Mouse (Mus musculus) Patski (cell line): ENCODE results near the gene Cep295. TPM values are rescaled to one million over a fixed set of nuclear protein-coding genes. Genes with fewer than 3 reads are reported as not detected.

Source experiments
- ATAC-seq: fragments of 100-300 bp; one replicate; pipeline ENCODE4 v1.8.0; 2021
- CTCF ChIA-PET: fragments of 350-600 bp; sonication (Branson Sonifier 250); formaldehyde crosslinking; loops from one replicate; lab custom pipeline; 2022; ENCODE audit warnings: inconsistent platforms; lab: Charles Lee
- POLR2A ChIA-PET: fragments of 350-600 bp; sonication (Branson Sonifier 250); formaldehyde crosslinking; loops from one replicate; lab custom pipeline; 2022; ENCODE audit warnings: antibody characterized with exemption, inconsistent platforms; lab: Charles Lee
- DNase-seq: peaks from one replicate; pipeline ENCODE4 v3.0.0-alpha.2; 2011; ENCODE audit warnings: low read depth, low spot score
- H3K27me3 ChIP-seq: fragments of 371-371 bp; one replicate; pipeline ENCODE4 v1.5.1; 2021
- CTCF ChIP-seq: fragments of 100-300 bp; IDR thresholded peaks from one replicate; pipeline ENCODE4 v1.5.1; 2021
- in situ Hi-C: fragments of 300-500 bp; cut with MboI; formaldehyde crosslinking; loops from 3 replicates; pipeline ENCODE4 v1.11.1; 2018; ENCODE audit warnings: low pct_unique_long_range_greater_than_20kb, mixed read lengths
- polyA plus RNA-seq: library from polyadenylated mRNA; unstranded; gene quantifications from one replicate; pipeline ENCODE4 v1.2.3, GENCODE M21; 2021

Gene Cep295
- polyA plus RNA-seq, 1 experiment from 2014 or later: 17.3 TPM

DNA sequence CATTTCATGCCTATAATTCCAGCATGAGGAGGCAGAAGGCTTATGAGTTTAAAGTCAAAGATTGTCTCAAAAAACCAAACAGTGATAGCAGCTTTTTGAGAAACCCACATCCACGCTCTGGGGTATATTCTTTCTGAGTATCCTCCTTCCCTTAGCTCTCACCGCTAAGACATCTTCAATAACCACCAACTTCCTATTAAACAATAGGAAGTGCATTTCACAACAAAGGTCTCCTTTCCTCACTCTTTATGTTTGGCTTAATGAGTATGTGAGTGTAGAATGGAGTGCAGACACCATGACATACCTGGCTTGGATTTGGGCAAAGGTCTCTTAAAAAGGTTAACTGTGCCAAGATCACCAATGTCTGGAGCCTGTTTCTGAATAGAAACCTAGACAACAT lies 83.6 kb downstream of the Cep295 start:
- ATAC-seq (no peak), DNase-seq (no peak)
- POLR2A ChIA-PET: no interaction called here
- CTCF ChIA-PET: no interaction called here
- in situ Hi-C loops: no loop called here
- TF ChIP-seq CTCF: no peak
- H3K27me3 ChIP-seq: no peaks in the 10 kb centered on the region

Other genes with a start within 250 kb of the Cep295 start
- gene Hephl1, start 245.7 kb downstream of the Cep295 start, polyA plus RNA-seq: not detected
- 0.03 TPM for gene Vstm5, start 118.7 kb downstream of the Cep295 start, polyA plus RNA-seq
- 46.1 TPM for gene Med17, start 77.9 kb downstream of the Cep295 start, polyA plus RNA-seq
- gene Taf1d, start 51.6 kb downstream of the Cep295 start, polyA plus RNA-seq: 63.1 TPM
- gene 4931406C07Rik, start 51.3 kb downstream of the Cep295 start, polyA plus RNA-seq: 75.9 TPM
- 15.8 TPM for gene Smco4, start 135.6 kb upstream of the Cep295 start, polyA plus RNA-seq